Mouse (Mus musculus): ENCODE measurements around the gene Cfap221. TPM values are rescaled to one million over a fixed set of nuclear protein-coding genes. Genes with fewer than 3 reads are reported as not detected.

The Cfap221 gene
- total and polyA plus RNA-seq, 3 experiments, result not detected

GRCm38 (mm10) chr1:119907206-119907748 is 89.8 kb downstream of the Cfap221 start:
- H3K36me3 ChIP-seq (ENCODE audit: control insufficient read depth in 1 of 2, insufficient read depth in 2 of 2, low read length in 2 of 2), result peaks cover 0 to 2% of the 10 kb centered on the region in 2 experiments; a peak in 1 of 4 replicates
- no peaks in the 10 kb centered on the region; a peak in 1 of 4 replicates for H3K4me1 ChIP-seq (ENCODE audit: control insufficient read depth in 1 of 2, insufficient read depth in 2 of 2, low read length in 2 of 2)
- no peak overlapping the region for H3K9ac ChIP-seq (ENCODE audit: control insufficient read depth, low read depth, low read length, poor library complexity, severe bottlenecking)
- DNase-seq (ENCODE audit: low read depth, low spot score), result no peak
- no peak overlapping the region for H3K4me3 ChIP-seq (ENCODE audit: control insufficient read depth in 1 of 2, insufficient read depth in 1 of 2, low read depth in 2 of 2, low read length in 2 of 2)
- no peak overlapping the region for H3K27ac ChIP-seq (ENCODE audit: control insufficient read depth, low read depth, low read length)
- H3K9me3 ChIP-seq (replicated peaks; ENCODE audit: insufficient read depth, low read length), result no peaks in the 10 kb centered on the region
- no peaks in the 10 kb centered on the region for H3K27me3 ChIP-seq (ENCODE audit: control insufficient read depth in 1 of 2, insufficient read depth in 2 of 2, low read length in 2 of 2)
- no peaks in the 10 kb centered on the region for H3K79me2 ChIP-seq (ENCODE audit: control insufficient read depth, insufficient read depth, low read length, poor library complexity)
- TF ChIP-seq TAL1 (IDR thresholded peaks at IDR 0.05; ENCODE audit: low read length) (no peak), POLR2AphosphoS2 (IDR thresholded peaks at IDR 0.05; ENCODE audit: low read length) (no peak), EP300 (IDR thresholded peaks at IDR 0.05; ENCODE audit: low read depth in 1 of 2, low read length in 2 of 2) (no peak), UBTF (IDR thresholded peaks at IDR 0.05; ENCODE audit: borderline replicate concordance, insufficient read depth, low read depth, low read length) (no peak), MAX (IDR thresholded peaks at IDR 0.05; ENCODE audit: low read length) (no peak), NELFE (IDR thresholded peaks at IDR 0.05; ENCODE audit: low read depth, low read length) (no peak), CHD2 (IDR thresholded peaks at IDR 0.05; ENCODE audit: low read length) (no peak), ZKSCAN1 (IDR thresholded peaks at IDR 0.05; ENCODE audit: low read depth, low read length) (no peak), HCFC1 (IDR thresholded peaks at IDR 0.05; ENCODE audit: low read depth, low read length) (no peak), RCOR1 (IDR thresholded peaks at IDR 0.05; ENCODE audit: low read depth, low read length) (no peak), TCF12 (IDR thresholded peaks at IDR 0.05; ENCODE audit: low read depth, low read length) (no peak), ETS1 (IDR thresholded peaks at IDR 0.05; ENCODE audit: low read depth, low read length) (no peak), E2F4 (IDR thresholded peaks at IDR 0.05; ENCODE audit: borderline replicate concordance, low read depth, low read length) (no peak), GATA1 (IDR thresholded peaks at IDR 0.05; ENCODE audit: low read depth, low read length) (no peak), KAT2A (conservative IDR thresholded peaks at IDR 0.05; ENCODE audit: low read depth, low read length) (no peak), SIN3A (IDR thresholded peaks at IDR 0.05; ENCODE audit: low read length) (no peak), SMC3 (IDR thresholded peaks at IDR 0.05; ENCODE audit: low read depth, low read length) (no peak)

DNA sequence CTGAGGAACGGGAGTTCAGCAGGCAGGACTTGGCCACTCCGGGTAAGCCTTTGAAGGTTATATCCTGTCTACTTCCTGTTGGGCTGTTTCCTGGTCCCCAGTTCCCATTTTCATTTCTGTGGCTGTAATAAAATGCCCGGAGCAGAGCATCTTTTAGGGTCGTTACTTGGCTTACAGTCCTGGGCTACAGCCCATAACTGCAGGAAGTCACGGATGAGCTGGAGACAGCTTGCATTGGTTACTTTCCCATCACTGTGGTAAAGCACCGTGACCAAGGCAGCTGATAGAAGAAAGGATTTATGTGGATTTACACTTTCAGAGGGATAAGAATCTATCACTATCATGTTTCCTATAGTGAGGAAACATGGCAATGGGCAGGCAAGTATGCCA is 93.8 kb downstream of the Cfap221 start:
- Histone ChIP-seq H3K4me3 (ENCODE audit: control insufficient read depth in 1 of 2, insufficient read depth in 1 of 2, low read depth in 2 of 2, low read length in 2 of 2) (no peak overlapping the region), H3K9me3 (replicated peaks; ENCODE audit: insufficient read depth, low read length) (no peaks in the 10 kb centered on the region), H3K4me1 (ENCODE audit: control insufficient read depth in 1 of 2, insufficient read depth in 2 of 2, low read length in 2 of 2) (no peaks in the 10 kb centered on the region), H3K9ac (ENCODE audit: control insufficient read depth, low read depth, low read length, poor library complexity, severe bottlenecking) (no peak overlapping the region), H3K27me3 (ENCODE audit: control insufficient read depth in 1 of 2, insufficient read depth in 2 of 2, low read length in 2 of 2) (no peaks in the 10 kb centered on the region), H3K36me3 (ENCODE audit: control insufficient read depth in 1 of 2, insufficient read depth in 2 of 2, low read length in 2 of 2) (no peaks in the 10 kb centered on the region), H3K79me2 (ENCODE audit: control insufficient read depth, insufficient read depth, low read length, poor library complexity) (no peaks in the 10 kb centered on the region), H3K27ac (ENCODE audit: control insufficient read depth, low read depth, low read length) (no peak overlapping the region)
- no peak for DNase-seq (ENCODE audit: low read depth, low spot score)
- no peak for TF ChIP-seq GATA1 (IDR thresholded peaks at IDR 0.05; ENCODE audit: low read depth, low read length)
- TF ChIP-seq POLR2AphosphoS5 (IDR thresholded peaks at IDR 0.05; ENCODE audit: borderline replicate concordance, low read depth, low read length), result no peak
- no peak for TF ChIP-seq CHD1 (IDR thresholded peaks at IDR 0.05; ENCODE audit: low read depth, low read length)
- TF ChIP-seq GABPA (IDR thresholded peaks at IDR 0.05; ENCODE audit: low read depth, low read length), result no peak
- TF ChIP-seq TCF12 (IDR thresholded peaks at IDR 0.05; ENCODE audit: low read depth, low read length), result no peak
- TF ChIP-seq ZKSCAN1 (IDR thresholded peaks at IDR 0.05; ENCODE audit: low read depth, low read length), result no peak
- TF ChIP-seq UBTF (IDR thresholded peaks at IDR 0.05; ENCODE audit: borderline replicate concordance, insufficient read depth, low read depth, low read length), result no peak
- TF ChIP-seq NRF1 (IDR thresholded peaks at IDR 0.05; ENCODE audit: insufficient read depth, low read depth, low read length, poor library complexity, severe bottlenecking), result no peak
- TF ChIP-seq HCFC1 (IDR thresholded peaks at IDR 0.05; ENCODE audit: low read depth, low read length), result no peak
- TF ChIP-seq TAL1 (IDR thresholded peaks at IDR 0.05; ENCODE audit: low read length), result no peak
- no peak for TF ChIP-seq MXI1 (IDR thresholded peaks at IDR 0.05; ENCODE audit: low read depth, low read length)
- TF ChIP-seq CTCF (IDR thresholded peaks at IDR 0.05 in 2 of 3, conservative IDR thresholded peaks at IDR 0.05 in 1 of 3; ENCODE audit: control insufficient read depth in 1 of 3, insufficient read depth in 1 of 3, low read depth in 2 of 3, low read length in 3 of 3, poor library complexity in 1 of 3, severe bottlenecking in 1 of 3), result no peak
- TF ChIP-seq MYB (IDR thresholded peaks at IDR 0.05; ENCODE audit: low read depth, low read length), result no peak
- no peak for TF ChIP-seq USF1 (IDR thresholded peaks at IDR 0.05; ENCODE audit: low read depth, low read length)
- TF ChIP-seq RAD21 (IDR thresholded peaks at IDR 0.05; ENCODE audit: low read depth, low read length), result no peak
- no peak for TF ChIP-seq NELFE (IDR thresholded peaks at IDR 0.05; ENCODE audit: low read depth, low read length)
- no peak for TF ChIP-seq JUND (IDR thresholded peaks at IDR 0.05; ENCODE audit: low read depth, low read length)
- TF ChIP-seq KAT2A (conservative IDR thresholded peaks at IDR 0.05; ENCODE audit: low read depth, low read length), result no peak
- TF ChIP-seq SMC3 (IDR thresholded peaks at IDR 0.05; ENCODE audit: low read depth, low read length), result no peak

All from MEL (cell line).